Mouse (Mus musculus): ENCODE measurements at regions not wholly inside any gene's neighbourhood (a gene's known extent, or its start where the extent isn't known, plus 50 kb on each side); places are given as distances from the start of the nearest gene placed in this dataset.

- ChIA-PET POLR2A (no interaction called here), CTCF (no interaction called here)
Observed at GRCm38 (mm10) chr4:48808571-48808970, 145.3 kb downstream of the Cavin4 start.

- POLR2A ChIA-PET: no interaction called here
- CTCF ChIA-PET: interaction anchor here in 1 of 4 experiments (1.2 kb wide), 1 partner anchor 55 kb away, joined by 4 read pairs; no protein-coding TSS in a partner anchor
Observed at GRCm38 (mm10) chr4:48833718-48834117, 170.4 kb downstream of the Cavin4 start.

- CTCF ChIA-PET: interaction anchor here in 1 of 4 experiments (0.5 kb wide), 1 partner anchor 1341 kb away, joined by 3 read pairs; no protein-coding TSS in a partner anchor
- POLR2A ChIA-PET: no interaction called here
Observed at GRCm38 (mm10) chr4:48842777-48843214, 179.5 kb downstream of the Cavin4 start.

GRCm38 (mm10) chr4:48871105-48871504 lies 188.0 kb upstream of the Plppr1 start:
- POLR2A ChIA-PET: no interaction called here
- CTCF ChIA-PET: no interaction called here

GRCm38 (mm10) chr4:48889074-48889592 lies 169.9 kb upstream of the Plppr1 start:
- POLR2A ChIA-PET: no interaction called here
- CTCF ChIA-PET: interaction anchor here in 1 of 4 experiments (0.7 kb wide), 1 partner anchor 968 kb away, joined by 3 read pairs; no protein-coding TSS in a partner anchor

GRCm38 (mm10) chr4:48904551-48904950 lies 154.5 kb upstream of the Plppr1 start:
- CTCF ChIA-PET: no interaction called here
- POLR2A ChIA-PET: interaction anchor here in 1 of 4 experiments (1.5 kb wide), 1 partner anchor 12 kb away, joined by 3 read pairs; no protein-coding TSS in a partner anchor

- POLR2A ChIA-PET: interaction anchor here in 1 of 4 experiments (1.5 kb wide), 1 partner anchor 12 kb away, joined by 3 read pairs; no protein-coding TSS in a partner anchor
- CTCF ChIA-PET: interaction anchor here in 1 of 4 experiments (0.5 kb wide), 1 partner anchor 174 kb away, joined by 3 read pairs; no protein-coding TSS in a partner anchor
Observed at GRCm38 (mm10) chr4:48905196-48905867, 153.7 kb upstream of the Plppr1 start.

GRCm38 (mm10) chr4:48909161-48909560 lies 149.9 kb upstream of the Plppr1 start:
- ChIA-PET POLR2A (no interaction called here), CTCF (no interaction called here)

GRCm38 (mm10) chr4:48913301-48913700 lies 145.8 kb upstream of the Plppr1 start:
- CTCF ChIA-PET: no interaction called here
- POLR2A ChIA-PET: no interaction called here

- ChIA-PET POLR2A (interaction anchor here in 1 of 4 experiments (0.5 kb wide), 1 partner anchor 606 kb away, joined by 3 read pairs; no protein-coding TSS in a partner anchor), CTCF (interaction anchor here in 1 of 4 experiments (1.6 kb wide), 1 partner anchor 146 kb away, joined by 5 read pairs; no protein-coding TSS in a partner anchor)
Observed at GRCm38 (mm10) chr4:48924576-48925459, 134.3 kb upstream of the Plppr1 start.

GRCm38 (mm10) chr4:48938420-48938819 lies 120.7 kb upstream of the Plppr1 start:
- ChIA-PET CTCF (no interaction called here), POLR2A (no interaction called here)

GRCm38 (mm10) chr4:48938892-48939291 lies 120.2 kb upstream of the Plppr1 start:
- ChIA-PET POLR2A (interaction anchor here in 1 of 4 experiments (0.6 kb wide), 1 partner anchor 39 kb away, joined by 3 read pairs; no protein-coding TSS in a partner anchor), CTCF (no interaction called here)

- POLR2A ChIA-PET: no interaction called here
- CTCF ChIA-PET: no interaction called here
Observed at GRCm38 (mm10) chr4:48945266-48945818, 113.7 kb upstream of the Plppr1 start.

- POLR2A ChIA-PET: no interaction called here
- CTCF ChIA-PET: no interaction called here
Observed at GRCm38 (mm10) chr4:48952965-48953364, 106.1 kb upstream of the Plppr1 start.

- ChIA-PET POLR2A (no interaction called here), CTCF (no interaction called here)
Observed at GRCm38 (mm10) chr4:48975810-48976209, 83.3 kb upstream of the Plppr1 start.

GRCm38 (mm10) chr4:48992021-48992420 lies 67.1 kb upstream of the Plppr1 start:
- CTCF ChIA-PET: no interaction called here
- POLR2A ChIA-PET: no interaction called here

Data from embryonic stem cell, embryonic (primary cell).